Mouse (Mus musculus) bone marrow, adult 2 months (tissue): ENCODE results near the gene Nt5c3.

Source experiments
- CTCF ChIP-seq: fragments of 200-500 bp; IDR thresholded peaks from 2 replicates; pipeline ENCODE4 v1.5.1; 2011; ENCODE audit warnings: low read length, control low read depth; ENCODE audit not compliant: control insufficient read depth, insufficient read depth
- POLR2A ChIP-seq: fragments of 200-500 bp; IDR thresholded peaks from 2 replicates; pipeline ENCODE4 v1.6.1; 2011; ENCODE audit warnings: low read depth, mild to moderate bottlenecking, control low read depth, low read length, borderline replicate concordance; ENCODE audit not compliant: control insufficient read depth

DNA sequence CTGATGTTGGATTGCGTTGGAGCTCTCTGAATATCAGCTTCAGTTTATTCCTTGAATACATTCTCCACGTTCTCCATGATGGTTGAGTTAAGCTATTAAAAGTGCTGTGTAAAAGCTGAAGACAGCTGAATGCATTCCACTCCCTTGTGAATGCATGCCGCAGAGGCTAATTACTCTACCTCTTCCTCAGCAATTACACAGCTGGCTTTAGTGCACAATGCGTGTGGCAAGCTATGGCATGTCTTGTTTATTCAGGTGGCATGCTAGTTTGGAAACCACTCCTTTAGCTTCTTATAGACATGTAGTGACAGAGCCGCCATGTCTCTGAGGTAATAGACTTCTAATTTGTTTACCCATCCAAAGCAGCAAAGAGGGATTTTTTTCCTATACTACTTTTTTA, 67.0 kb downstream of the Nt5c3 start:
- TF ChIP-seq POLR2A (no peak), CTCF (no peak)
